Mouse (Mus musculus): ENCODE results near the gene Mrgpre.

Mrgpre gene

GRCm38 (mm10) chr7:143783996-143784829 is at the start of gene Mrgpre:
Mrgpre (minus strand) TSS chr7:143784500.
- DNase-seq: peak; percentile 58 to 64

DNA sequence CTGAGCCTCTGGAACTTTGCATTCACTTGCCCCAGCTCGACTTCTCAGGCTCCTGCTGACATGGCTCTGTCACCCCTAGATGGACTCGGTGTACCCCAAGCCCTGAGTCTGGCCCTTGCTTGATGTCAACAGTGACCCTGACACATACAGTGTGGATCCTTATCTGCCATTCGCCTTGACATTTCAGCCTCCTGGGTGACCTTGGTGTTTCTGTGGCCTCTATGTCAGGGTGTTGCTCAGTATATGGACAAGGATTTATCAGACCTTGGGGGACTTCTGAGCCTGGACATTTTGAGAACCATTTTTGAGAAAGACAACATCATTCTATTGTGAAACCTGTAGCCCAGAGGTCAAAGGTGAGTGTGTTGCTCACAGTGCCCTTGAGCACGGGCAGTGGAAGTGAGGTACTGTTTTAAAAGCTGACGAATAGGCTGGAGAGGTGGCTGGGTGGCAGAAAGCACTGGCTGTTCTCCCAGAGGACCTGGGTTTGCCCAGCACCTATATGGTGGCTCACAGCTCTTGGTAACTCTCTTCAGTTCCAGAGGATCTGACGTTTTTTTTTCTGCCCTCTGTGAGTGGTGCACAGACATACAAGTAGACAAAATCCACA is 49.4 kb upstream of the Mrgpre start:
- DNase-seq: no peak

GRCm38 (mm10) chr7:143832611-143833010 is 48.3 kb upstream of the Mrgpre start:
- no peak for DNase-seq

GRCm38 (mm10) chr7:143832196-143832595 is 47.9 kb upstream of the Mrgpre start:
- DNase-seq: no peak

DNA sequence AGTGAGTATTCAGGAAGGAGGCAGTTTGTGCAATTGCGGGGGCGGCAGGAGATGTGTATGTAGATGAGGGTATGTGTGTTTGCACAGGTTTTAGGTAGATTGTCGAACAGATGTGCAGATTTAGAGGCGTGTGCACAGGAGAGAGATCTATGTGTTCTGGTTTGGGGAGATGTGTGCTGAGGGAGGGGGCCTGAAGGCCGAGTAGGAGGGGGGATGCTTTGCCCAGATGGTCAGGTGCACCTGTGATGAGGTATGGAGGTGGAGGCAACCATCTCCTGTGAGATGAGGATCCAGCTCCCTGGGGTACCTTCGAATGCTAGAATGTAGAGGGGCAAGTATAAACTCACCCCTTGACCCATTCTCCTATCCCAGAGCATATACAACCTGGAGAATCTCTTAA is 46.1 kb upstream of the Mrgpre start:
- no peak for DNase-seq

- peak; percentile 95 to 96 for DNase-seq
These were observed 45.4 kb upstream of the Mrgpre start for GRCm38 (mm10) chr7:143829504-143830331.

GRCm38 (mm10) chr7:143826985-143827384 is 42.7 kb upstream of the Mrgpre start:
- no peak for DNase-seq

GRCm38 (mm10) chr7:143823266-143823605 is 38.9 kb upstream of the Mrgpre start:
- no peak for DNase-seq

GRCm38 (mm10) chr7:143822375-143823265 is 38.3 kb upstream of the Mrgpre start, which contains the start of the genes Nadsyn1 and Dhcr7:
Nadsyn1 (minus strand) TSS chr7:143822849.
Dhcr7 (plus strand) TSS chr7:143823145.
- DNase-seq: peak; percentile 99

DNA sequence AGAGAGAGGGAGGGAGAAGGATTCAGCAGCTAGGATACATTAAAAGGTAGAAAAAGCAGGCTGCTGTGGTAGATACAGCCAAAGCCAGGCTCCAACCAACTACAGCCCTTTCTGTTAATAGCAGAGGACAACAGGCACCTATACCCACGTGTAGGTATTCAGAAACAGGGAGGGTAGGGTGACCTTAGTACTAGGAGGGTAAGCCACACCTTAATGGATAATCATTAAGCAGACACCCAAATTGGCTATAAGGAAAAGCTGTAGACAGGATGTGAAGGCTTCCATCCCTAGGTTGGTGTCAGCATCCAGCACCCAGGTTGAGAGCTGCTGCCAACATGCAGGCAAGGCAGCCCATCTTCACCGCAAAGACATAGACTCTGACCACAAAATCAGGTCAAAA is 36.9 kb upstream of the Mrgpre start:
- no peak for DNase-seq

- no peak for DNase-seq
These were observed 34.9 kb upstream of the Mrgpre start for GRCm38 (mm10) chr7:143819201-143819600.

DNA sequence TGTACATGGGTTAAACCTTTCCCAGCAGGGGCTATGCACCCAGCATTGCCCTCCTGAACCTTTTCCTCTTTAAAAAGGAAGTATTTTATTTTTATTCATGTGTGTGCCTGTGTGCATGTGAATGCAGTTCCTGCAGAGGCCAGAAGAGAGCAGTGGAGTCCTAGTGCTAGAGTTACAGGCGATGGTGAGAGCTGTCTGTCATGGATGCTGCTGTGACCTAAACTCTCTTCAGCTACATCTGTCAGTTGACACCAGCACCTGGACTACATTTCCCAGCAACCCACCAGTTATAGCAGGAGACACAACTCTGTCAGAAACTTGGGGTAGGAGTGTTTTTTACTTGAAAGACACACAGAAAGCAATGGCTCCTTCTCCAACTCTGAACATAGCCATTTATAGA is 24.6 kb upstream of the Mrgpre start:
- peak in 1 of 2 experiments; percentile 19 for DNase-seq

DNA sequence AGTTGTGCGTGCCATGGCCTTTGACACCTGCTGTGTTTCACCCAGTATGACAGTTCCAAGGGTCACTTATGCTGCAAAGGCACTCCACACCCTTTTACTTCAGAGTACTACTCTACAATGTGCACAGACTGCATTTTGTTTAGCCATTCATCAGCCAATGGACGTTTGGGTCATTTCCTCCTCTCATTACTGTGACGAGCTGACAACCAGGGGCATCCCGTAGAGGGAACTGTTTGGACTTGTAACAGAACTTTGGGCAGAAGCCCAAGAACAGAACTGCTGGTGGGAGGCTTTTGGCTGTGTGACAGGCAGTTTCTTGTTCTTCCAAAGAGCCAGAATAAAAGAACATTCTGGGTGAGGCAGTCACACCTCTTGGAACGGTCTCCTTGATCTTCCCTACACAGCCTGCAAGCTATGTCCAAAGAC is 20.9 kb upstream of the Mrgpre start:
- DNase-seq: no peak

DNA sequence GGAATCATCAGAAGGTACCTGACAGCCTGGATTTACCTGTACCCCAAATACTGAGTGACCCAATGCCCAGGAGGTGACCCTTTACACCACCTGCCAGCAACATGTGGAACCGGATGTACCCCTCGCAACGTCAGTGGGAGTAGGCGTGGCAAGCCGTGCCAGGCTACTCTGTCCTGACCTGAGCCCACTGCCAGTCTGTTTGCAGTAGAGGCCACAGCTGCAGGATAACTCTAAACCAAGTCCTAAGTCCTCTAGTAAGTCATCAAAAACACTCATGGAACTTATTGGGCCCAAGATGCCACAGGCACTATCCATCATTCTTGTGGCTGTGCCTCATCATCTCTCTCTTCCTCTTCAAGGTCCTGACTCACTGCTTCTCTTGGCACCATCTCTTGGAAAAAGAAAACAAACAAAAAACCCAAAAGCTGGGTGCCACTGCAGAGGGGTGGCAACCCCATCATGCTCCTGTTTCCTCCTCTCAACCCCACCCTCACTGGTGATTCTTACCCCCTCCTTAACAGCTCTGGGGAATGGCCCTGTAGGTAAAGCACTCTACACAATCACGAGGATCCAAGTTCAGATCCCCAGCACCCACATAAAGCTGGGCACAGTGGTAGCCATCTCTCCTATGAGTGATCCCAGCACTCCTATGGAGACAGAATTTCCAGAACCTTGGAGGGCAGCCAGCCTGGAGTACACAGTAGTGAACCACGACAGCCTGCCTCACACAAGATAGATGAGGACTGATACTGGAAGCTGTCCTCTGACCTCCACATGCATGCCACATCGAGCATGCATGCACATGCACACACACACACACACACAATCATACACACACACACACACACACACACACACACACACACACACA is 17.1 kb upstream of the Mrgpre start:
- no peak for DNase-seq

DNA sequence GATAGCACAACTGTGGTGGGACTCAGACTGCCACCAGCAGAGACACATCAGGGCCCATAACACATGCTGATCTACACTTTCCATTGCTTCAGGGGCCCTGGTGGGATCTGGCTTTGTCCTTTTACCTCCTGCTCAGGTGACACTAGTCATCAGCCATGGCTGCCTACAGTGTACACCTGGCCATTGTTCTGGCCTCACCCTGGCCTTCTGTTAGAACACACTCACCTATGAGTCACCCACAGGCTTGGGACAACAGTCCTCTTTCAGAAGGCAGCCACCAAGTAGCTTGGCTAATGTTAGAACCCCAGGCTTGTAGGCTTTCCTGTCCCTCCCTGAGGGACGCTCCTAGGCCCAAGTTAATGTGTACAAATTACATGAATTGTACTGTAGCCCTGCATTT is 16.5 kb upstream of the Mrgpre start:
- no peak for DNase-seq

GRCm38 (mm10) chr7:143798783-143799182 is 14.5 kb upstream of the Mrgpre start:
- DNase-seq: no peak

DNA sequence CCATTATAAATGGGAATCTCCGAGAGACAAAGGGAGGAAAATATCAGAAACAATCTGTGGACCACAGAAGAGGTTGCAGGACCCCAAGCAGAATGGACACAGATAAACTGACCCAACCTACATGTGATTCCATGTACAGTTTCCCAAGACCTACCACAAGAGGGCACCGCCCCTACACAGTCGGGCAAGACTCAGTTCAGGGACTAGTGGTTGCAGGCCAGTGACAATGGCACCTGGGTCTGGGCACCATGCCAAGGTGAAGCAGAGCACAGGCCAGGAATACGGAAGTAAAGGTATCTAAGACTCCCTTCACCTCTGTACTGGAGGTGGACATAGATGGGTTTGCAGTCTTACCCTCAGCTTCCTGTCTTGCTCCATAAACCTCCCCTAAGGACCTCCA is 8.8 kb upstream of the Mrgpre start:
- DNase-seq: peak; percentile 30 to 40

DNA sequence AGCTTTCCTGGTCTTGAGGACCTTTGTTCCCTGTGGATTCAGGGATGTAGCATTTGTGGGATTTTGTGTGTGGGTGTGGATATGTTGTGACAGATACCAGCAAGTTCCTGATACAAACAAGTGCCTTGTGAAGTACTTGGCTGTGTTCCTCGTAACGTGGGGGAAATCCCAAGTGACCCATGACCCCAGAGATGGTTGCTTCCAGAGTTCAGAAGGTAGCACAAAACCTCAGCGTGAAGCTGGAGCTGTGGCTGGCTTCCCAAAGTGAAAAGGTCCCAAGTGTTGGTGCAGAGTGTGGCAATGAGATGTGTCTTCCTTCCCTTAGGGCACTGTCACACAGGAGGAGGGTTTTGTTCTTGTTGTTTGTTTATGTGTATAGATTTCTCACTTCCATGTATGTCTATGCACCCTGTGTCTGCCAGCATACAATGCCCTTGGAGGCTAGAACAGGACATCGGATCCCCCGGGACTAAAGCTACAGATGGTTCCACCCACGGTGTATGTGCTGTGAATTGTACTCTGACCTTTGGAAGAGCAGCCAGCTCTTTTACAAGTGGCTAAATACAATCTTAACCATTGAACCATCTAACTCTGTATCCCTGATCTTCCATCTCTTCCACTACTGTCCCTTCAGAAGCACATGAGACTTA is 8.2 kb upstream of the Mrgpre start:
- DNase-seq: no peak

DNA sequence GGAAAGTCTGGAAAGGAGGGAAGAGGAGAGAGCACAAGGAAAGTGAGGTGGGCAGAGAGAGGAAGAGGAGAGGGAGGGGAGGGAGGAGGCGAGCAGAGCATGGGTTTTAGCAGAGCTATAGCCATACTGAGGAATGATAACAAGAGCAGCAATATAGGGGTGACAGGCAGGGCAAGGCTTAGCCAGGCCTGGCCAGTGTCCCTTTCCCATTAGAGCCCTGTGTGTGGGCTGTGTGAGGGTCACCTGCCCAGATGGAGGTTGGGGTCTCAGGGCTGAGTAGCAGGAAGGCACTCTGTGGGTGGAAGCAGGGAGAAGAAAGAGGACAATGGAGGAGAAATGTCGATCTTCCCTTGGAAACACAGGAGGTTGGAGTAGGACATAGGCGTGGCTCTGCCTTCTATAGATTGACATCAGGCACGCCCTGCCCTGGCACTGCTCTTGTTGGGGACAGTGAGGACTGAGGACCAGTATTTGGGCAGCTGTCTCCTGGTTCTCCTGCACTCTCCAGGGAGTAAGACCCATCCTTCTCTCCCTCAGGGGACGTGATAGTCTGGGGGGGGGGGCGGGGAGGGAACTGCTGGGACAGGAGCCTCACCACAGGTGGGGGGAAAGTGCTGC is 813 bp downstream of the Mrgpre start:
- no peak for DNase-seq

GRCm38 (mm10) chr7:143777375-143777774 is 6.9 kb downstream of the Mrgpre start:
- no peak for DNase-seq

All from thymus, adult 18-20 months (tissue).